Mouse (Mus musculus) lung, adult 2 months (tissue): ENCODE measurements at regions not wholly inside any gene's neighbourhood (a gene's known extent, or its start where the extent isn't known, plus 50 kb on each side); places are given as distances from the start of the nearest gene placed in this dataset.

Experiments
- CTCF ChIP-seq: fragments of 200-500 bp; IDR thresholded peaks from 2 replicates; pipeline ENCODE4 v1.5.1; 2011; ENCODE audit warnings: mild to moderate bottlenecking, low read length, control low read depth; ENCODE audit not compliant: insufficient read depth
- POLR2A ChIP-seq: fragments of 200-500 bp; IDR thresholded peaks from 2 replicates; pipeline ENCODE4 v1.6.1; 2011; ENCODE audit warnings: low read depth, mild to moderate bottlenecking, control low read depth, low read length, borderline replicate concordance; ENCODE audit errors: extremely low read depth

GRCm38 (mm10) chr9:31988826-31989225 is 75.6 kb upstream of the Barx2 start:
- no peak for TF ChIP-seq CTCF
- no peak for TF ChIP-seq POLR2A
